Mouse (Mus musculus): ENCODE measurements around the gene Gm16253.

GRCm38 (mm10) chr3:96566661-96567450, 9.9 kb upstream of the Gm16253 start:
- TF ChIP-seq CTCF (IDR thresholded peaks at IDR 0.05; ENCODE audit: control insufficient read depth, insufficient read depth, insufficient read length) (no peak), MYOG (IDR thresholded peaks at IDR 0.05; ENCODE audit: control insufficient read depth, extremely low read depth, insufficient read length) (no peak), MYOD1 (IDR thresholded peaks at IDR 0.05; ENCODE audit: control insufficient read depth, insufficient read length, low read depth) (no peak)
